Mouse (Mus musculus) liver, embryonic 16.5 days (tissue): ENCODE data around the gene Hspa1a. TPM values are rescaled to one million over a fixed set of nuclear protein-coding genes. Genes with fewer than 3 reads are reported as not detected.
"Not testable (repeated sequence)": the region's sequence is repeated elsewhere in the genome, so short reads cannot be mapped to it uniquely, and the experiment has no call there.

Experiments
- ATAC-seq: fragments of 200-750 bp; cut with Nextera tagmentation; 2 replicates; pipeline ENCODE4 v1.8.0; 2017; ENCODE audit warnings: low read depth, mild to moderate bottlenecking, moderate number of reproducible peaks, moderate library complexity
- H3K27ac ChIP-seq: fragments of 300-500 bp; sonication (generic); 2 replicates; pipeline ENCODE4 v1.5.1; 2014; ENCODE audit warnings: mild to moderate bottlenecking, low read length
- H3K27me3 ChIP-seq: fragments of 300-500 bp; sonication (generic); 2 replicates; pipeline ENCODE4 v1.6.1; 2014; ENCODE audit warnings: low read depth, low read length, mixed read lengths; ENCODE audit not compliant: control insufficient read depth, insufficient read depth
- H3K36me3 ChIP-seq: fragments of 300-500 bp; sonication (generic); 2 replicates; pipeline ENCODE4 v1.6.1; 2014; ENCODE audit warnings: mild to moderate bottlenecking; ENCODE audit not compliant: control insufficient read depth, insufficient read depth
- H3K4me1 ChIP-seq: fragments of 300-500 bp; sonication (generic); 2 replicates; pipeline ENCODE4 v1.6.1; 2014; ENCODE audit warnings: low read depth, low read length, mixed read lengths; ENCODE audit not compliant: control insufficient read depth
- H3K4me2 ChIP-seq: fragments of 300-500 bp; sonication (generic); 2 replicates; pipeline ENCODE4 v1.6.1; 2014; ENCODE audit warnings: low read depth, low read length, mixed read lengths
- H3K4me3 ChIP-seq: fragments of 300-500 bp; sonication (generic); 2 replicates; pipeline ENCODE4 v1.5.1; 2014; ENCODE audit warnings: low read depth, mild to moderate bottlenecking, low read length
- H3K9ac ChIP-seq: fragments of 300-500 bp; sonication (generic); 2 replicates; pipeline ENCODE4 v1.6.1; 2014; ENCODE audit warnings: low read depth, low read length
- H3K9me3 ChIP-seq: fragments of 300-500 bp; sonication (generic); replicated peaks from 2 replicates; pipeline ENCODE4 v1.6.1; 2016; ENCODE audit warnings: low read length; ENCODE audit not compliant: control insufficient read depth
- WGBS: fragments of 180-500 bp; shearing (Covaris S2); extraction: QIAGEN DNeasy Blood & Tissue Kit; methylation state at CpG from one replicate; pipeline ENCODE4 v1.1.7; 2014; ENCODE audit not compliant: insufficient replicate concordance; 5-methylcytosine and 5-hydroxymethylcytosine counted together
- polyA plus RNA-seq: library from polyadenylated mRNA; unstranded; fragments of >200 nt; fragmentation: Nextera tagmentation; extraction: Ambion mirVana; gene quantifications from 2 replicates; pipeline ENCODE4 v1.2.1, GENCODE M21; 2015

The Hspa1a gene
- 0.87 and 1.5 TPM in 2 replicates for polyA plus RNA-seq

- 2% methylated on average over 29 of the region's 33 CpGs for WGBS
- ATAC-seq: peak; percentile 93
- peak within 1 kb of the TSS; percentile 63 for H3K4me2 ChIP-seq
- H3K4me1 ChIP-seq, H3K27ac ChIP-seq, H3K9me3 ChIP-seq, H3K36me3 ChIP-seq: not testable (repeated sequence)
- peaks cover 51% of the 10 kb centered on the region for H3K27me3 ChIP-seq
- H3K4me3 ChIP-seq: peak within 1 kb of the TSS; percentile 46
- H3K9ac ChIP-seq: 0 out of 2 replicates have a peak within 1 kb of the TSS, but pooled peaks have one; percentile 28
Measured at GRCm38 (mm10) chr17:34972069-34972749, at the start of gene Hspa1a, which contains the start of gene Hspa1l. Gene Hspa1a (minus strand): TSS chr17:34972156. Gene Hspa1l (plus strand): TSS chr17:34972703.

DNA sequence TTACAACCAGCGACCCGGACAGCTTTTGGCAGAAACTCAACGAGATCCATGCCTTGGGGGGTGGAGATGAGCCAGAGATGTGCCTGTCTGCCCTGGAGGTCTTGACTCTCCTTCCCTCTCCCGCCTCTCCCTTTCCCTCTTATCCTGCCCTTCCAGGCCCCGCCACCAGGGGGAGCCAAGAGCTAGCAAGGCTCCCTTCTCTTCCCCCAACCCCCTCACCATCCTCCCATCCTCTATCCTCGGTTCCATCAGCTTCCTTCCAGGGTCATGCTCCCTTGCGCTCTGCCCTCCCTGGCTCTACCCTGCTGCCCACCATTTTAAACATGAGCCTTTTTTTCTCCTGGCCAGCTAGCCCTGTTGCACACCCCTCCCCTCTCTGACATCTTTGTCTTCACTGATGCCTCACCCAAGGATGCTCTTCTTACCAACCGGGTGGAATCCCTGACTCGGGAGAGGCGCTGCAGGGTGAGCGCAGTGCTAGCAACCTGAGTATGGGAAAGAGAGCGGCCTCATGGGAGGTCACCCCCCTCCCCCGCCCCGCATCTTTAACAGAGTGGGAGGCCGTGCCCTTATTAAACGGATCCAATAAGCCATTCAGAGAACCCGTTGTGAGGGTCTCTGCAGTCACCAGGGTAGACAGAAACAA lies 49.3 kb upstream of the Hspa1a start:
- Histone ChIP-seq H3K4me2 (peak overlapping the region; percentile 38), H3K27me3 (no peaks in the 10 kb centered on the region), H3K4me1 (peaks cover 34% of the 10 kb centered on the region), H3K36me3 (peaks cover 1% of the 10 kb centered on the region; the same call in 1 of the 2 replicates), H3K4me3 (no peak overlapping the region), H3K9me3 (no peaks in the 10 kb centered on the region), H3K9ac (no peak overlapping the region), H3K27ac (peak overlapping the region; percentile 39)
- ATAC-seq: peak; percentile 20; the same call in 1 of the 2 replicates
- whole genome bisulfite sequencing: 11% methylated on average over 17 of the region's 17 CpGs

DNA sequence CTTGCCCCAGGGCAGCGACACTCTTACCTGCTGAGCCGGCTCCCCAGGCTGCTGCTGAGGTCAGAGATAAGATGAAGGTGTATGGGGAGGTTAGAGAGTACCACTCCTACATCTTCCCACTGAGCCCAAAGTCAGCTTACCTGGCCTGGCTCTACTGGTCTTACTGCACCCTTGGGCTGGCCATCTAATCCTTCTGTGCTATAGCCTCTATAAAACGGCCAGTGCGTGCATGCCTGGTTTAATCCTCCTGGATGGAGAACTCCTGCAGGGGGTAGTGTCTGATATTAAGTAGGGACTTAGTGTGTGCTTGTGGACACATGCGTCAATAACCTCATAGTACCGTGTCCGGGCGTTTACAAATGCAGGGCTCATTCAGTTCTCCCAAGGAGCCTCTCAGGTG lies 48.6 kb upstream of the Hspa1a start:
- Histone ChIP-seq H3K9ac (no peak overlapping the region), H3K27ac (no peak overlapping the region), H3K36me3 (peaks cover 8% of the 10 kb centered on the region), H3K4me2 (no peak overlapping the region), H3K4me3 (no peak overlapping the region), H3K4me1 (peaks cover 36% of the 10 kb centered on the region), H3K27me3 (no peaks in the 10 kb centered on the region), H3K9me3 (no peaks in the 10 kb centered on the region)
- no peak for ATAC-seq
- WGBS: 80% methylated on average over 8 of the region's 8 CpGs

- Histone ChIP-seq H3K36me3 (peaks cover 13% of the 10 kb centered on the region), H3K4me2 (no peak overlapping the region), H3K9ac (no peak overlapping the region), H3K4me1 (peaks cover 36% of the 10 kb centered on the region), H3K27me3 (no peaks in the 10 kb centered on the region), H3K4me3 (no peak overlapping the region), H3K9me3 (no peaks in the 10 kb centered on the region), H3K27ac (no peak overlapping the region)
- ATAC-seq: no peak
- WGBS: 85% methylated on average over 11 of the region's 11 CpGs
Measured at GRCm38 (mm10) chr17:35019894-35020293, 47.9 kb upstream of the Hspa1a start.

DNA sequence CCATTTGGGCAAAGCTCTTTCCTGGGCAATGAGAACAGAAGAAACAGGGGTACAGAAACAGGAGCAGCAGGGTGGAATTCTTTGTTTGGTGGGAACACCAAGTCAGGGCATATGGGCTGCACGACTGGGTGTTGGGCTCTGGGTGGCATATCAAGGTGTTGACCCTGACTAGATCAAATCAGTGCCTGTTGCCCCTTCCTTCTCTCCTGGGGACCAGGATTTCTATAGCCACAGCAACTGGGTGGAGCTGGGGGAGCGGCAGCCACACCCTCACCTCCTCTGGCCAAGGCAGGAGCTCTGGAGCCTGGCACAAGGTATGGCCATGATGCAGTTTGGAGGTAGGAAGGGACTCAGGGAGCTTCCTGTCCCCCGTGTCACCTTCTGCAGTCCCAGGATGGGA lies 46.2 kb upstream of the Hspa1a start:
- H3K27ac ChIP-seq: no peak overlapping the region
- WGBS: 56% methylated on average over 3 of the region's 3 CpGs
- no peaks in the 10 kb centered on the region for H3K9me3 ChIP-seq
- ATAC-seq: no peak
- H3K4me2 ChIP-seq: no peak overlapping the region
- H3K36me3 ChIP-seq: peaks cover 31% of the 10 kb centered on the region
- no peak overlapping the region for H3K4me3 ChIP-seq
- no peak overlapping the region for H3K9ac ChIP-seq
- H3K4me1 ChIP-seq: peaks cover 25% of the 10 kb centered on the region
- H3K27me3 ChIP-seq: no peaks in the 10 kb centered on the region

DNA sequence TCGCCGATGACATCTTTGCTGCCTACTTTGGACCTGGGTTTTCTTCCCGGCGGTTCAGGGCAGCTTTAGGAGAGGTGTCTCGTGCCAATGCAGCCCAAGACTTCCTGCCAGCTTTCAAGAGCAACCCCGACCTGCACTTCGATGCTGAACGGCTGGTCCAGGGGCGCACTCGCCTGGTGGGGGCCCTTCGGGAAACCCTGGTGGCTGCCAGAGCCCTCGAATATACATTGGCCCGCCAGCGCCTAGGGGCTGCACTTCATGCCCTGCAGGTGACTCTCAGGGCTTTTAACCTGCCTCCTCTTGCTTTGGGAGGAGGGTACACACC lies 45.7 kb upstream of the Hspa1a start:
- no peak overlapping the region for H3K4me2 ChIP-seq
- peaks cover 36% of the 10 kb centered on the region for H3K36me3 ChIP-seq
- H3K27ac ChIP-seq: no peak overlapping the region
- H3K9me3 ChIP-seq: no peaks in the 10 kb centered on the region
- H3K4me1 ChIP-seq: peaks cover 21% of the 10 kb centered on the region
- H3K27me3 ChIP-seq: no peaks in the 10 kb centered on the region
- 69% methylated on average over 14 of the region's 14 CpGs for WGBS
- no peak overlapping the region for H3K4me3 ChIP-seq
- ATAC-seq: no peak
- H3K9ac ChIP-seq: no peak overlapping the region

- no peak for ATAC-seq
- H3K9ac ChIP-seq: no peak overlapping the region
- no peak overlapping the region for H3K27ac ChIP-seq
- peaks cover 17% of the 10 kb centered on the region for H3K4me1 ChIP-seq
- H3K9me3 ChIP-seq: no peaks in the 10 kb centered on the region
- no peaks in the 10 kb centered on the region for H3K27me3 ChIP-seq
- H3K4me3 ChIP-seq: no peak overlapping the region
- H3K36me3 ChIP-seq: peaks cover 42% of the 10 kb centered on the region
- H3K4me2 ChIP-seq: no peak overlapping the region
- WGBS: 73% methylated on average over 10 of the region's 10 CpGs
Measured at GRCm38 (mm10) chr17:35016791-35017705, 45.1 kb upstream of the Hspa1a start.

DNA sequence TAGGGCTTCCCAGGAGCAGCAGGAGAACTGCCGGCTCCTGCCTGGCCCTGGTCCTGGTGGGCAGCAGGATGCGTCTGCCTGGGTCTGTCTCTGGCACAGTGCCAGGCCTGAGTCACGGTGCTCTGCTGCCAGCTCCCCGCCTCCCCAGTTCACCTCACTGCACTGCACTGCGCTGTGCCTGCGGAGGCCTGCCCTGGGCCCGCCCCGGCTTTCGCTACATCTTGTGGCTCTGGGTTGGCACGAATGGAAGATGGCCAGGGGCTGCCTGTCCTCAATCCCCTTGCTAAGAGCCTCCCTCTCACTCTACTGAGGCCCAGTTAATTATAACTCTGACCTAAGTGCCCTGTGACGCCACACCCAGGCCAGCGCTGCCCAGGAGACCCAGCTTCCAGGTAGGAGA lies 44.4 kb upstream of the Hspa1a start, which contains the start of gene Vwa7:
Gene Vwa7, plus strand, starts transcription at position 204 of the 400 bp plus-strand sequence.
- Histone ChIP-seq H3K9me3 (no peaks in the 10 kb centered on the region), H3K4me3 (no peak within 1 kb of the TSS), H3K9ac (no peak within 1 kb of the TSS), H3K4me2 (no peak within 1 kb of the TSS), H3K27ac (no peak within 1 kb of the TSS), H3K36me3 (peaks cover 48% of the 10 kb centered on the region), H3K27me3 (no peaks in the 10 kb centered on the region), H3K4me1 (peaks cover 10% of the 10 kb centered on the region)
- no peak for ATAC-seq
- WGBS: 82% methylated on average over 12 of the region's 12 CpGs
